Mouse (Mus musculus): ENCODE data around the gene Rgp1.
"Not testable (repeated sequence)": the region's sequence is repeated elsewhere in the genome, so short reads cannot be mapped to it uniquely, and the experiment has no call there.

Gene Rgp1

DNA sequence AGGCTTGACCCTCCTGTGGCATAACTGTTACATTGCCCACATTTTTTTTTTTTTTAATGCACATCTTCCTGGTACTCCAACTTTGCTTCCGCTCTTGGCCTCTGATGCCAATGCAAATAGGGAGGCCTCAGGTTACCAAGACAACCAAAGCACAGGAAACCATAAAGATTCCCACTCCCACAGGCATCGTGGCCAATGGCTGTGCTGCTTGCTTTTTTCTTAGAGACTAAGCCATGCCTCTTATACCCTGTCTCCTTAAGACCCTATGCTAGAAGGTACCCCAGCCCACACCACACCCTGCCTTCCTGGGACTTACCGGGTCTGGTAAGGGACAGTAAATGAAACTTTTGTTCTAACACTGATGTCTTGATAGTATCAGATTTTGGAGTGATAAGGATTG is 14.9 kb downstream of the Rgp1 start:
- no peak for DNase-seq (ENCODE audit: low read depth, low spot score)

DNA sequence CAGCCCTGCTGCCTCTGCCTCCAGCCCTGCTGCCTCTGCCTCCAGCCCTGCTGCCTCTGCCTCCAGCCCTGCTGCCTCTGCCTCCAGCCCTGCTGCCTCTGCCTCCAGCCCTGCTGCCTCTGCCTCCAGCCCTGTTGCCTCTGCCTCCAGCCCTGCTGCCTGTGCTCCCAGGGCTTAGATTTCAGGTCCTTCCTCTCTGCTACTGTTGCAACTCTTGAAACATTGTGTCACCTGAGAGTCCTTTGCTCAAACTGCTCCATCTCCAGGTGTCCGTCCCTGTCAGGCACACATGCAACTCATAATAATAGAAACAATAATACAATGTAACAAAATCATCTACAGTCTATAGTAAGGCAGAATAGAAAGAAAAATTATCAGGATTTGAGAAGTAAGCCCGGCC is 18.1 kb downstream of the Rgp1 start:
- DNase-seq (ENCODE audit: low read depth, low spot score) = not testable (repeated sequence)

DNA sequence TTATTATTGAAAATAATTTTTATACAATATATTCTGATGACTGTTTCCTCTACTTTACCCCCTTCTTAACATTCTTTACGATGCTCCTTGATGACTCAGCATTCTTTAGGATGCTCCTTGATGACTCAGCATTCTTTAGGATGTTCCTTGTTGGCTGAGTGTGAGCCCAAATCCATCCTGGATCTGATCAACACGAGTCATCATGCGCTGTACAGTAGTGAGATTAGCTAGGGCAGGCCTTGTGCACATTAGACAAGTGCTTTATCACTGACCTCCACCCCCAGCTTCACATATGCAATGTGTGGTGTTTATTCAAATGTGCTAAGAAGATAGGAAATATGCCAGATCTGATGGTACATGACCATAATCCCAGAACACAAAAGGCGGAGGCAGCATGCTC is 19.7 kb downstream of the Rgp1 start:
- DNase-seq (ENCODE audit: low read depth, low spot score) = no peak

DNA sequence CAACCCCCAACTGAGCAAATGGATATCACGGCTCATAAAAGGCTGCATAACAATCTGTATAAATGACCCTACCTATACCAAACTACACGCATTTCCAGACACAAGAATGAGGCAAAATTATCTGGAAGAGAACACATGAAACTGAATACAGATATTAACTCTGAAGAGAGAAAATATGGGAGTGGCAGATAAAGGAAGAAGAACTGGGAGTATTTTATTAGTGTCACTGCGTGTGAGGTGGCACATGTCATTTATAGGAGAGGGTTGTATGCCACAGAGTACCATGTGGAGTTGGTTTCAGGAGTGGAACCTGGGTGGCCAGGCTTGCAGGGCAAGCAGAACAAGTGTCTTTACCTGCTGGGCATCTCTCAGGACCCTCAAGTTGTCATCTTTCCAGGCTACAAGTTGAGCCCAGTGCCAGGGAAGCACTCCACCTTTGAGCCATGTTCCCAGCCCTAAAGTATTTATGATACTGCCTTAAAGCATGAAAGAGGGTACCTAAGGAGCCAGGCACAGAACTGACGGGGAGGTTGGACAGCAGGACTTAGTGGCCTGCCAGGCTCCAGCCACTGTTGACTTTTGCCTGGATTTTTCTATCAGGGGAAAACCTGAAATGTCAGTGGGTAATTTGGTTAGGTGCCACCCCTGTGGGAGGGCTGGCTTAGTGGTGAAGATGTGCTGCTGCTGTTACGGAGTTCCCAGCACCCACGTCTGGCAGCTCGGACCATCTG is 20.3 kb downstream of the Rgp1 start:
- DNase-seq (ENCODE audit: low read depth, low spot score) = no peak

DNA sequence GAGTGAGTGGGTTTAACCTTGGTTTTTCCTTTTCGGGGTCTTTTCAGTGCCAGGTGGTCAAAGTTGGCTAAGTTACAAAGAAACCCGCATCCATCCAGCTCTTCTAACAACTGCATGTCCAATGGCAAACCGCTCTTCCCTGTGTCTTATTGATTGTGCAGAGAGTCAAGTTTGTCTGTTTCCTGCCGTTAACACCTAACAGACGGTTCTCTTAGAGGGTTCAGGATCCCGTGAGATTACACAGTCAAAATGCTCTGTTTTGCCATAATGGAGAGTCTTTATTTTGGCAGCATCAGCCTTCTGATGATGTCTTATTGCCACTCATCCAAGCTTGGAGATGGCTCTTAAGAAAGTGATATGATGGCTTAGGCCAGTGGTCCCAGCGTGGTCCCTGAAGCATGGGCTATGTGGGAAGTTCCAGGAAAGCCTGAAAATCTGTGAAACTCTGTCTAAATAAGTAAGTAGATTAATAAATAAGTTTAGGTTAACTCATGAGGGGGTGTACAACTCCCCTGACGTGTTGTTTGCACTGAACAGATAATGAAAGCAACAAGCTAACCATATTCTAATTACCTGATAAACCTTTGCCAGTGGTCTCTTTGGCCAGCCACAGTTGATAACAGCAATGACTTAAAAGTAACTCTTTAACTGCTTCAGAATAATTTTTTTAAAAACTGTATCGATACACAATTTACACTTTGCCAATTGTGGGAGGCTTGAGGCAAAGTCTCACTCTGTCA is 21.9 kb downstream of the Rgp1 start:
- DNase-seq (ENCODE audit: low read depth, low spot score) = no peak

DNA sequence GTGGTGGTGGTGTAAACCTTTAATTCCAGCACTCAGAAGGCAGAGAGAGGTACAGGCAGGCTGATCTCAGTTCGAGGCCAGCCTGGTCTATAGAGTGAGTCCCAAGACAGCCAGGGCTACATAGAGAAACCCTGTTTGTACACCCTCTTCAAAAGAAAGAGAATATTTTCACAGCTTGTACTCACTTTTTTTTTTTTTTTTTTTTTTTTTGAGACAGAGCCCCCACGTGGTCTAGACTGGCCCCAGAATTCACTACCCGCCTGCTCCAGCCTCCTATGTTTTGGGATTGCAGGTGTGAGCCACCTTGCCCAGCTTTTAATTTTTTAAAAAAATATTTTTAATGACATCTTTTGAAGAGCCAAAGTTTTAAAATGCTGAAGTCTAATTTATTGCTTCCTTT is 25.6 kb downstream of the Rgp1 start:
- DNase-seq (ENCODE audit: low read depth, low spot score) = no peak

DNA sequence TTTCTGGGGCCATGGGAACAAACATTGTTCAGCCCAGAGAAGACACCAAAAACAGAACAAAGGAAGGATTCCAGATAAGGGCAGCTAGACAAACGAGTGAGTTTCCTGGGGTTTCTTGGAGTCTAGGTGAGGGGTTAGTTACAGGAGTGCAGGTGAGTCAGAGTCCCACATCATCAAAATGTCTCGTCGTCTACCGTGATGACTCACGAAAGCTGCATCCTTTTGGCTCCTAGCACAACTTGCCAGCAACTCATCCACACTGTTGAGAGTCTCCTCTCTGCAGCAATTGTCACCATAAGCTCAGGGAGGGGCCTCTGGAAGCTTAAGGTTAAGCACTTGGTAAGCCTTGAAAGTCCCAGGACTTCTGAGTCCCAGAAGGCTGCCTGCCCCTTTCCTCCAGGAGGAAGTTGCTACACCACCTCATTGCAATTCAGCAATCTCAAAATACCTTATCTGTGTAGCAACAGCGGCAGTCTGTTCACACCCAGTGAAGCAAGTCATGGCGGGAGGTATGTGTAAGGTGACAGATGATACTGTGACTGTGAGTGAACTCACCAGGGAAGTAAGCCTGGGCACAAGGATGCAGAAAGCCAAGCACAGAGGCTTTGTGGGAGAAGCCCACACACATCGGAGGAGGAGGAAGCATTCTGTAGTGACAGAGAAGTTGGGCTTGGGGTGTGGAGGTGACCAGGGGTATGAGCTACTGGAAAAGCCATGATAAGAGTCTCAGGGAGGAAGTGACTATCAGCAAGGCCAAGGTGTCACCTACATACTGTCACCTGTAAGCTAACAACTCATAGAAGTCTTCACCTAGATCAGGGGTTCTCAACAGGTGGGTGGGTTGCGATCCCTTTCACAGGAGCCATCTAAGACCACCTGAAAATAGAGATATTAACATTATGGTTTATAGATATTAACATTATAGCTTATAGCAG is 26.5 kb downstream of the Rgp1 start:
- DNase-seq (ENCODE audit: low read depth, low spot score) = no peak

DNA sequence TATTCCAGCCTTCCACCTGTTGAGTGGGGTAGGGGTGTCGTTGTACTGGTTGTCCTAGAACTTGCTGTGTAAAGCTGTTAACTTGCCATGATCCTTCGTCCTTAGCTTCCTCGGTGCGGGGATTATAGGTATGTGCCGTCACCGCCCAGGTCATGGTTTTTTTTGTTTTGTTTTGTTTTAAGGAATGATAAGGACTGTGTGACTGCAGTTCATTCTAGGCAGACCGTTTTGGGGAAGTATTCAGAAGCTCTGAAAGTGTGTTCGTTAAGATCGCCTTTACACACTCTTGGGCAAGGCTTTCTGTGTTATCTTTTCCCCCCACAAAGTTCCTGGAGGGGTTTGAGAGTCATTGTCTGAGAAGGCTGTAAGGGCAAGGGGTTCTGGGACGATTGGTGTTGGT is 34.0 kb downstream of the Rgp1 start:
- no peak for DNase-seq (ENCODE audit: low read depth, low spot score)

DNA sequence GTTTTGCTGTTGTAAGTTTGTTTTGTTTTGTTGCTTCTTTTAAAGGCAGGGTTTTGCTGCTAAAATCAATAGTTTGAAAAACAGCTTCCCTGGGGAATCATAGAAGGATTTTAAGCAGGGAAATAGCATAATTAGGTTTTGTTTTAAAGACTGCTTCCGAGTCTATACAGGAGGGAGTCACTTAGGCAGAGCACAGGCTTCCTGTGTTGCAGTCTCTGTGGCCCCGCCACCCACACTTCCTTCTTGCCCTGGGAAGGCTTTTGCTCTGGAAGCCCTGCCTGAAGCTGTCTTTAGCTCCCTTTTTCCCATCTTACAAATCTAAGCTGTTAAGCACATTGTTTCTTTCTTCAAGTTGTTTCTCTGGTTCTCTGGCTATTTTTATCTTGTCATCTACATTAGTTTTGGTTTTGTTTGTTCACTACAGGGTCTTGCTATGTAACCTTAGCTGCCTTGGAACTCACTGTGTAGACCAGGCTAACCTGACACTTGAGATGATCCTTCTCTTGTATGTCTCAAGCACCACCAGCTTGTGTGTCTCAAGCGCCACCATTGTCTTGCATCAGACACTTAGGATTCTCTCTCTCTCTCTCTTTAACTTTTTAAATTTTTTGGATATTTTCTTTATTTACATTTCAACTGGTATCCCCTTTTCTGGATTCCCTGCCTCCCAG is 34.7 kb downstream of the Rgp1 start:
- DNase-seq (ENCODE audit: low read depth, low spot score) = no peak

DNA sequence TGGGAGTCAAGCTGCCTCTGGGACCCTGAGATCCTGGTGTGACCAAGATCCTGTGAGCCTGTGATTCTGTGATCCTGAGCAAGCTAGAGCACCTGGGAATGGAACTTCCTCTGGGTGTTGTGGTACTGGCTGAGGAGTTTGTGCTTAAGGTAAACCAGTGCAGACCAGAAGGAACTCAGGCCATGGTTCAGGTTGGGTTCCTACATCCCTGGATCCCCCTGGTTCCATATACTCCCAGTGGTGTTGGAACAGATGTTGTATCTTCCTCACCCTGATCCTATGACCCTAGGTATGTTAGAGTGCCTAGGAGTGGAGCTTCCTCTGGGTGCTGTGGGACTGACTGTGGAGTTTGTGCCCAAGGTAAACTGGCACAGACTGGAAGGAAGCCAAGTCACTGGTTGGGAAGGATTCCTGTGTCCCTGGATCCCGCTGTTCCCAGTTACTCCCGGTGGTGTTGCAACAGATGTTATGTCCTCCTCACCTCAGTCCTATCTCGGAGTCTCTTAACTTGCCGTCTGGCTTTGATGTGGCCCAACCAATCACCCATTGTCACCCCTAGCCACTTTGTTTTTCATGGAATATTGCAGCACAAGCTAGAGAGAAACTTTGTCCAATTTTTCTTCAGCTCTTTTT is 41.7 kb downstream of the Rgp1 start:
- no peak for DNase-seq (ENCODE audit: low read depth, low spot score)

DNA sequence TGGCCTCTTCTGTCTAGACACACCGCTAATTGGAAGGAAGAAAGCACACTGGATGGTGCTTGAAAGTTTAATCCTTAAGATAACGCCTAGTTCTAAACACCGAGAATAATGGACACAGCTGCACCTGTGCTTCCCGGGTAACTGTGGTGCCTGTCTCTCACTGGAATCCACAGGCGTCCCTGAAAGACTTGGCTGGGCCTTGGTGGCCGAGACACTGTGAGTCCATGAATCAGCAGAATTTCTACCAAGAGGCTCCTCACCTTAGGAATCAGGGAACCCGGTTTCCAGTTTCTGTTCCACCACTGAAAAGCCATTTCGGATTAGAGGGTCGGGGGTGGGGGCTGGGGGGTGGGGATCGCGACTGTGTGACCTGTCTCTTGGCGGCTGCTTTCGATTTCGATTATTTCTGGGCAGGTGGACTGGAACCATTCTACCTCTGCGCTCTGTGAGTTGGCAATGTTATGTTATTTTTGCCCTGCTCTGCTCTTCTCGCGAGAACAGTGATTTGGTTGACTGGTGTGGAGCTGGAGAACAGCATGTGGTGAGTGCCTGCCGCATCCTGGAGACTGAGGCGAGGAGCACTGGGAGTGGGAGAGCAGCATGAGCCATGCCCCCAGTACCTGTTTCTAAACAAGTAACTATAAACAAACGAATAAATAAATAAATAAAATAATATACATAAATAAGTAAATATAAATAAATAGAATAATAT is 50.7 kb downstream of the Rgp1 start:
- no peak for DNase-seq (ENCODE audit: low read depth, low spot score)

DNA sequence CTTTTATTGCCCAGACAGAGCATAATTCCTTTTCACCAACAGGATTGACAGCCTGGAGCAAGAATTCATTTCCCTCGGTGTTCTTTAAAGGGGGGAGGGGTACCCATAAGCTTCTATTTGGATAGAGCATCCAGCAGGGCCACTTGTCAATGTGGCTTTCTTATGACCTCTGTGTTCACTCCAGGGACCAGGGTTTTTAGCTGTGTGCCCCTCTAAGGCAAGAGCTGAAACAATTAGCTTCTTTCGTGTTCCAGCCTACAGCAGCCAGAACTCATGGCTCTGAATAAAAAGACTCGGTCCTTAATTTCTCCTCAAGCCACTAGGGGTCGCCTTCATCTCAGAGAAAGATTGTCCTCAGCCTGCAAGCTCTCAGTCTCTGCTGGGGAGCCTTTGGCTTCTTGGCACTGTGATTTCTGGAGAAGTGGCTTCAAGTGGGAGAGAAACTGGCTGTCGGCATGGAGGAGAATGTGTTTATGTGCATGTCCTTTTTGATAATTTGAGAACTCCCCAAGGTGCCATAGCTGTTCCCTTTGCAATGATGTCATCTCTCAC is 51.6 kb downstream of the Rgp1 start:
- peak; percentile 71 for DNase-seq (ENCODE audit: low read depth, low spot score)

DNA sequence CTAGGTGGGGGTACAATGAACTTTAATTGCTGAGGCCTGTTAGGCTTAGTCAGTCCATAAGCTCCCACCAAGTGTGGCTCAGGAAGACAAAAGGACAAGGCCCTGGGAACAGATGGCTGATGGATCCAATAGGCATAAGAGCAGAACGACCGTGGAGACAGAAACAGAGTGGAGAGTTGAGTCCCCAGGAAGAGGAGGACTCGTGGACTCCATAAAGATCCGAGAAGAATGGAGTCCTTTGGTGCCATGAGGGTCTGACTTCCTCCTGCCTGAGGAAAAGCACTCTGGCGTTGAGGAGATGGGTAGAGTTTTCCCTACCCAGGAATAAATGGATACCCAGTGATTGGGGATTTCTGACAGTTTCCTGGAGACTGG is 52.1 kb downstream of the Rgp1 start:
- no peak for DNase-seq (ENCODE audit: low read depth, low spot score)

DNA sequence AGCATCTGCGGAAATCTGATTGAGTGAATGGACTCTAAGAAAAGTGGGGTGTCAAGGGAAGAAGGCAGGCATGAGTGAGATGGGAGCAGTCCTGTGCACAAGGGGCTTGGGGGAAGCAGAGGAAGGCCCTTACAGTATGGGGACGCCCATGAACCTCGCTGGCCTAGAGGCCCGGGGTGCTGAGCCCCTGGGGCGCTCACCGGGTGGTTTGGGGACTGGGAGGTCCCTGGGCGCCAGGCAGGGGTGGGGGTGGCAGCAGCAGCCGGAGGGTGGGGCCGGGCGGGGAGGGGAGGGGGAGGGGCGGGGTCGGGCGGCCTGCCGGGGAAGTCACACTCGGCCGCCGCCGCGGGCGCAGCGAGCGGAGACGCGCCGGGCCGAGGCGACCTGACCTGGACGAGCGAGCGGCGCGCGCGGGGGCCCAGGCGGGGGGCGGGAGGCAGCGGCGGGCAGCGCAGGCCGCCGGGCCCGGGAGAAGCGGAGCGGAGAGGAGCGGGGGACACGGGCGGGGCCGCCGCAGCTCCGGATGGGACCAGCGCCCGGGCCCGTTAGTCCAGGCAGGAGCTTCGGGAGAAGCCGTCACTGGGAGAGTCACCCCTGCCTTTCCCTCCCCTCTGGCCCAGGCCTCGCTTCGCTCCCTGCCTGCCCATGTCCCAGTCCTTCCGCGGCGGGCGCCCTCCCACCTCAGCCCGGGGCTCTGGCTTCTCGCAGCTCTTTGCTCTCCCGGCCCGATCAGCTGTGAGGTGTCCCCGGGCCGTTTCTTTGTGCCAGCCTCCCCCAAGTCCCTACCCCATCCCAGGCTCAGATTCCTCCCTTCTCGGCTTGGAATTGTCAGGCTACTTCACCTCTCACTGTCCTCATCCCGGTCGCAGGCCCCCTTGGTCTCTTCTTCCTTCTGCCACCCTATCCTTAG is 52.8 kb downstream of the Rgp1 start, which contains the start of gene Npr2:
Npr2 (plus strand) TSS at position 890 of the 910 bp plus-strand sequence.
- DNase-seq (ENCODE audit: low read depth, low spot score) = no peak

DNA sequence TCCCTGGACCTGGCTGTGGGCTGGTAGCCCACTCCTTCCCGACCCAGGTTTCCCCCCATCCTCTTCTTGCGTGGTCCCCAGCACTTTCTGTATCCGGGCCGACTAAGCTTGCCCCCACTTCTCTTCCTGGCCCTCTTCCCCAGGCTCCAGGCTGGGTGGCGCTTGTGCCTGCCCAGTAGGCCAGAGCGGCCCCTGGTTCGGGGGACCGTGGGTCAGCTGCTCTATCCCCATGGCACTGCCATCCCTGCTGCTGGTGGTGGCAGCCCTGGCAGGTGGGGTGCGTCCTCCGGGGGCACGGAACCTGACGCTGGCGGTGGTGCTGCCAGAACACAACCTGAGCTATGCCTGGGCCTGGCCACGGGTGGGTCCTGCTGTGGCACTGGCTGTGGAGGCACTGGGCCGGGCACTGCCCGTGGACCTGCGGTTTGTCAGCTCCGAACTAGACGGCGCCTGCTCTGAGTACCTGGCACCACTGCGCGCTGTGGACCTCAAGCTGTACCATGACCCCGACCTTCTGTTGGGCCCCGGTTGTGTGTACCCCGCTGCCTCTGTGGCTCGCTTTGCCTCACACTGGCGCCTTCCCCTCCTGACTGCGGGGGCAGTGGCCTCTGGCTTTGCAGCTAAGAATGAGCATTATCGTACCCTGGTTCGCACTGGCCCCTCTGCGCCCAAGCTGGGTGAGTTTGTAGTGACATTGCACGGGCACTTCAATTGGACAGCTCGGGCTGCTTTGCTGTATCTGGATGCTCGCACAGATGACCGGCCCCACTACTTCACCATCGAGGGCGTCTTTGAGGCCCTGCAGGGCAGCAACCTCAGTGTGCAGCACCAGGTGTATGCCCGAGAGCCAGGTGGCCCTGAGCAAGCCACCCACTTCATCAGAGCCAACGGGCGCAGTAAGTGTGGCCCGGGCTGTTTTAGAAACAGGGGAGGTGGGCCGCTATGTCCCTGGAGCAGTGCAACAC is 53.7 kb downstream of the Rgp1 start:
- no peak for DNase-seq (ENCODE audit: low read depth, low spot score)

DNA sequence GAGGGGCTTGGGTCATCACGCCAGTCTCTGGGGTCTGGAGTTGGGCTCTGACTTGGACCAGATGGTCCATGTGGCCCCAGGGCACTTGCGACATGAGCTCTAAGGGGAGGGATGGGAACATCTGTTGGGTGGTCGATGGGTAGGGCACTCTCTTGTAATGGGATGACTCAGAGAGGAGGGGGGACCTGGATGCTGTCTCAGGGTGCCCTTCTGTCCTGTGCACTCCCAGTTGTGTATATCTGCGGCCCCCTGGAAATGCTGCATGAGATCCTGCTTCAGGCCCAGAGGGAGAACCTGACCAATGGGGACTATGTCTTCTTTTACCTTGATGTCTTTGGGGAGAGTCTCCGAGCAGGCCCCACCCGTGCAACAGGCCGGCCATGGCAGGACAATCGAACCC is 54.8 kb downstream of the Rgp1 start:
- DNase-seq (ENCODE audit: low read depth, low spot score) = no peak

DNA sequence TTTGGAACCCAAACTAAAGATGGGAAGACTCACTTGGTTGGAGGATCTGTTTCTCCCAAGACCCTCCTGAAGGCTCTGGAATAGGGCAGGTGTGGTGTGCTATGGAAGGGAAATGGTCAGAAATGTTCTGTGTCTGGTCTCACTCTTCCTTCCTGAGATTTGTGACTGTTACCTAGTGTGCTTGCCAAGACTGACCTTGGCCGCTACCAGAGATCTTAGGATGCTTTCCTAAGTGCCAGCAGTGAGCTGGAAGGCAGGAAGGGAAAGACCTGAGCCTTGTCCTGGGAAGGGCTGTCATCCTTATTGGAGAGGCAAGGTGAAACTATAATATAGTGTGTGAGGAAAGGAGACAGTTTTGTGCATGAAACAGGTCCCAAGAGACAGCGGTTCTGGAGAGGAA is 55.2 kb downstream of the Rgp1 start:
- no peak for DNase-seq (ENCODE audit: low read depth, low spot score)
